Mouse (Mus musculus) olfactory bulb, adult 2 months (tissue): Measurements from ENCODE around the gene Nos1ap. TPM values are rescaled to one million over a fixed set of nuclear protein-coding genes. Genes with fewer than 3 reads are reported as not detected.

Experiments
- H3K27ac ChIP-seq: fragments of 200-500 bp; 2 replicates; pipeline ENCODE4 v1.5.1; 2012; ENCODE audit warnings: low read depth, low read length; ENCODE audit not compliant: insufficient read depth
- H3K4me1 ChIP-seq: fragments of 200-500 bp; 2 replicates; pipeline ENCODE4 v1.6.1; 2012; ENCODE audit warnings: low read length; ENCODE audit not compliant: control insufficient read depth, insufficient read depth
- H3K4me3 ChIP-seq: fragments of 200-500 bp; 2 replicates; pipeline ENCODE4 v1.5.1; 2012; ENCODE audit warnings: mild to moderate bottlenecking, low read depth, low read length, moderate library complexity; ENCODE audit not compliant: insufficient read depth
- CTCF ChIP-seq: fragments of 200-500 bp; IDR thresholded peaks from 2 replicates; pipeline ENCODE4 v1.5.1; 2012; ENCODE audit warnings: low read depth, mild to moderate bottlenecking, low read length, moderate library complexity; ENCODE audit not compliant: insufficient read depth
- POLR2A ChIP-seq: fragments of 200-500 bp; IDR thresholded peaks from 2 replicates; pipeline ENCODE4 v1.6.1; 2012; ENCODE audit warnings: mild to moderate bottlenecking, low read depth, low read length, moderate library complexity; ENCODE audit not compliant: insufficient read depth
- WGBS: fragments of 180-500 bp; shearing (Covaris S2); methylation state at CpG from one replicate; pipeline ENCODE4 v1.1.7; 2018; 5-methylcytosine and 5-hydroxymethylcytosine counted together
- polyA plus RNA-seq: library from polyadenylated mRNA; stranded (reverse); fragments of >200 nt; gene quantifications from 2 replicates; pipeline ENCODE4 v1.2.4, GENCODE M21; 2012; ENCODE audit warnings: low replicate concordance; ENCODE audit not compliant: missing spikeins, insufficient read depth, insufficient read length

Gene Nos1ap
- polyA plus RNA-seq, 1 experiment, result not detected

GRCm38 (mm10) chr1:170485119-170485518 lies 104.5 kb downstream of the Nos1ap start:
- WGBS, result 52% methylated on average over 4 of the region's 4 CpGs
- H3K27ac ChIP-seq, result peak overlapping the region; percentile 16; the same call in 1 of the 2 replicates
- H3K4me3 ChIP-seq, result no peak overlapping the region
- no peak for TF ChIP-seq POLR2A
- TF ChIP-seq CTCF, result no peak
- H3K4me1 ChIP-seq, result peaks cover 21% of the 10 kb centered on the region

- no peak overlapping the region for H3K4me3 ChIP-seq
- TF ChIP-seq CTCF (no peak), POLR2A (no peak)
- WGBS, result 86% methylated on average over 7 of the region's 8 CpGs
- peaks cover 27% of the 10 kb centered on the region for H3K4me1 ChIP-seq
- H3K27ac ChIP-seq, result no peak overlapping the region
These were observed 107.3 kb downstream of the Nos1ap start for GRCm38 (mm10) chr1:170482236-170482905.

- no peak for TF ChIP-seq POLR2A
- TF ChIP-seq CTCF, result no peak
These were observed 108.6 kb downstream of the Nos1ap start for GRCm38 (mm10) chr1:170481093-170481492.

GRCm38 (mm10) chr1:170479458-170479798 lies 110.2 kb downstream of the Nos1ap start:
- 71% methylated on average over 3 of the region's 3 CpGs for WGBS
- peaks cover 36% of the 10 kb centered on the region for H3K4me1 ChIP-seq
- no peak for TF ChIP-seq CTCF
- TF ChIP-seq POLR2A, result no peak
- no peak overlapping the region for H3K4me3 ChIP-seq
- no peak overlapping the region for H3K27ac ChIP-seq

More at GRCm38 (mm10) chr1:170481093-170481492, 108.6 kb downstream of the Nos1ap start:
- WGBS, result 53% methylated on average over 3 of the region's 3 CpGs
- peak overlapping the region; percentile 37; the same call in 1 of the 2 replicates for H3K27ac ChIP-seq
- peaks cover 35% of the 10 kb centered on the region for H3K4me1 ChIP-seq
- no peak overlapping the region for H3K4me3 ChIP-seq

- 80% methylated on average over 4 of the region's 4 CpGs for WGBS
- H3K4me3 ChIP-seq, result no peak overlapping the region
- H3K27ac ChIP-seq, result 0 out of 2 replicates have a peak overlapping the region, but pooled peaks have one; percentile 82
- TF ChIP-seq CTCF, result no peak
- no peak for TF ChIP-seq POLR2A
- peaks cover 36% of the 10 kb centered on the region for H3K4me1 ChIP-seq
These were observed 110.7 kb downstream of the Nos1ap start for GRCm38 (mm10) chr1:170478791-170479457.

GRCm38 (mm10) chr1:170477636-170478600 lies 111.7 kb downstream of the Nos1ap start:
- Histone ChIP-seq H3K27ac (peak overlapping the region; percentile 91), H3K4me3 (no peak overlapping the region), H3K4me1 (peaks cover 36% of the 10 kb centered on the region)
- TF ChIP-seq POLR2A (no peak), CTCF (no peak)
- WGBS, result 34% methylated on average over 10 of the region's 10 CpGs

GRCm38 (mm10) chr1:170473460-170473859 lies 116.2 kb downstream of the Nos1ap start:
- no peak for TF ChIP-seq CTCF
- no peak for TF ChIP-seq POLR2A
- WGBS, result 91% methylated on average over 6 of the region's 6 CpGs
- Histone ChIP-seq H3K4me1 (peaks cover 20% of the 10 kb centered on the region), H3K4me3 (no peak overlapping the region), H3K27ac (no peak overlapping the region)

- no peak overlapping the region for H3K4me3 ChIP-seq
- H3K4me1 ChIP-seq, result peaks cover 14% of the 10 kb centered on the region
- TF ChIP-seq CTCF (no peak), POLR2A (no peak)
- no peak overlapping the region for H3K27ac ChIP-seq
These were observed 116.8 kb downstream of the Nos1ap start for GRCm38 (mm10) chr1:170472861-170473260.
